Mouse (Mus musculus) liver, embryonic 13.5 days (tissue): ENCODE results near the gene Smg9. TPM values are rescaled to one million over a fixed set of nuclear protein-coding genes. Genes with fewer than 3 reads are reported as not detected.
A peak's percentile ranks its signal among the peaks of the same experiment; 100 is the strongest.
"Not testable (repeated sequence)": the region's sequence is repeated elsewhere in the genome, so short reads cannot be mapped to it uniquely, and the experiment has no call there.

ENCODE experiments used
- ATAC-seq: fragments of 200-750 bp; cut with Nextera tagmentation; 2 replicates; pipeline ENCODE4 v1.8.0; 2017; ENCODE audit warnings: low read depth, mild to moderate bottlenecking, moderate number of reproducible peaks, moderate library complexity
- DNase-seq: peaks from one replicate; pipeline ENCODE4 v3.0.0; 2022
- H3K27ac ChIP-seq: fragments of 300-500 bp; sonication (generic); 2 replicates; pipeline ENCODE4 v1.5.1; 2015; ENCODE audit warnings: moderate library complexity, mild to moderate bottlenecking, inconsistent platforms
- H3K27me3 ChIP-seq: fragments of 300-500 bp; sonication (generic); 2 replicates; pipeline ENCODE4 v1.6.1; 2015; ENCODE audit warnings: mild to moderate bottlenecking, inconsistent platforms
- H3K36me3 ChIP-seq: fragments of 300-500 bp; sonication (generic); 2 replicates; pipeline ENCODE4 v1.6.1; 2015; ENCODE audit warnings: mild to moderate bottlenecking, inconsistent platforms
- H3K4me1 ChIP-seq: fragments of 300-500 bp; sonication (generic); replicated peaks from 2 replicates; pipeline ENCODE4 v1.6.1; 2015; ENCODE audit warnings: inconsistent platforms
- H3K4me2 ChIP-seq: fragments of 300-500 bp; sonication (generic); 2 replicates; pipeline ENCODE4 v1.6.1; 2015; ENCODE audit warnings: inconsistent platforms, mild to moderate bottlenecking, moderate library complexity
- H3K4me3 ChIP-seq: fragments of 300-500 bp; sonication (generic); replicated peaks from 2 replicates; pipeline ENCODE4 v1.5.1; 2015; ENCODE audit warnings: mild to moderate bottlenecking, inconsistent platforms
- H3K9ac ChIP-seq: fragments of 300-500 bp; sonication (generic); 2 replicates; pipeline ENCODE4 v1.6.1; 2015; ENCODE audit warnings: mild to moderate bottlenecking, inconsistent platforms
- H3K9me3 ChIP-seq: fragments of 300-500 bp; sonication (generic); replicated peaks from 2 replicates; pipeline ENCODE4 v1.6.1; 2016; ENCODE audit warnings: inconsistent platforms
- WGBS: fragments of 180-500 bp; shearing (Covaris S2); methylation state at CpG from one replicate; pipeline ENCODE4 v1.1.7; 2015; ENCODE audit not compliant: insufficient replicate concordance; 5-methylcytosine and 5-hydroxymethylcytosine counted together
- polyA plus RNA-seq: library from polyadenylated mRNA; unstranded; fragments of >200 nt; fragmentation: Nextera tagmentation; extraction: Ambion mirVana; gene quantifications from 2 replicates; pipeline ENCODE4 v1.2.1, GENCODE M21; 2015

Smg9 gene
- polyA plus RNA-seq, 1 experiment from 2014 or later: 15.2 TPM

DNA sequence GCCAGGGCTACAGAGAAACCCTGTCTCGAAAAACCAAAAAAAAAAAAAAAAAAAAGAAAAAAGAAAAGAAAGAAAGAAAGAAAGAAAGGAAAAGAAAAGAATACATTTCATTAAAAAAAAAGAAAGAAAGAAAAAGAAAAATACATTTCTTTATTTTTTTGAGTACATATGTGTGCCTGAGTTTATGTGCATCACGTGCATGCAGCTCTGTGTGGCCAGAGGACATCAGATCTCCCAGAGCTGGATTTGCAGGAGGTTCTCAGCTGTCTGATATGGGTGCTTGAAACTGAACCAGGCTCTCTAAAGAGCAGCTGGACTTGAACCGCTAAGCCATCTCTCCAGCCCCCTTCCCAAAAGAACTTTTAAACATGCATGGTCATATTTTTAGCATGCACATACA is 5.4 kb upstream of the Smg9 start:
- H3K27me3 ChIP-seq: no peaks in the 10 kb centered on the region
- WGBS: 28% methylated on average over 3 of the region's 3 CpGs
- H3K9ac ChIP-seq: peak overlapping the region; percentile 65
- no peaks in the 10 kb centered on the region for H3K9me3 ChIP-seq
- peak overlapping the region; percentile 25; the same call in 1 of the 2 replicates for H3K4me3 ChIP-seq
- H3K4me1 ChIP-seq: peaks cover 89% of the 10 kb centered on the region
- peaks cover 4% of the 10 kb centered on the region; the same call in 1 of the 2 replicates for H3K36me3 ChIP-seq
- ATAC-seq (peak; percentile 43; the same call in 1 of the 2 replicates), DNase-seq (no peak)
- H3K4me2 ChIP-seq: peak overlapping the region; percentile 59
- peak overlapping the region; percentile 99 for H3K27ac ChIP-seq

- H3K9me3 ChIP-seq: no peaks in the 10 kb centered on the region
- H3K27ac ChIP-seq: peak overlapping the region; percentile 99
- H3K9ac ChIP-seq: peak overlapping the region; percentile 65
- peaks cover 85% of the 10 kb centered on the region for H3K4me1 ChIP-seq
- no peak for DNase-seq
- peak overlapping the region; percentile 59 for H3K4me2 ChIP-seq
- WGBS: 16% methylated on average over 15 of the region's 15 CpGs
- peak overlapping the region; percentile 25 for H3K4me3 ChIP-seq
- H3K27me3 ChIP-seq: no peaks in the 10 kb centered on the region
- ATAC-seq: peak; percentile 54
- H3K36me3 ChIP-seq: peaks cover 4% of the 10 kb centered on the region; the same call in 1 of the 2 replicates
These were observed 4.8 kb upstream of the Smg9 start for GRCm38 (mm10) chr7:24394475-24395161.

- no peak for DNase-seq
- H3K27ac ChIP-seq: peak overlapping the region; percentile 99
- peaks cover 86% of the 10 kb centered on the region for H3K4me1 ChIP-seq
These were observed 2.6 kb upstream of the Smg9 start for GRCm38 (mm10) chr7:24396832-24397231.

GRCm38 (mm10) chr7:24398364-24398913 is 980 bp upstream of the Smg9 start:
- peak overlapping the region; percentile 72 for H3K4me3 ChIP-seq
- H3K9me3 ChIP-seq: peaks cover 5% of the 10 kb centered on the region
- ATAC-seq (no peak), DNase-seq (no peak)
- peak overlapping the region; percentile 80 for H3K4me2 ChIP-seq
- peak overlapping the region; percentile 88 for H3K9ac ChIP-seq
- WGBS: 72% methylated on average over 8 of the region's 8 CpGs
- no peaks in the 10 kb centered on the region for H3K27me3 ChIP-seq
- H3K4me1 ChIP-seq: peaks cover 79% of the 10 kb centered on the region
- H3K36me3 ChIP-seq: peaks cover 31% of the 10 kb centered on the region
- H3K27ac ChIP-seq: peak overlapping the region; percentile 99

More at GRCm38 (mm10) chr7:24396832-24397231, 2.6 kb upstream of the Smg9 start:
- no peaks in the 10 kb centered on the region for H3K27me3 ChIP-seq
- peak overlapping the region; percentile 65 for H3K9ac ChIP-seq
- WGBS: 26% methylated on average over 11 of the region's 11 CpGs
- H3K4me3 ChIP-seq: peak overlapping the region; percentile 22
- H3K9me3 ChIP-seq: no peaks in the 10 kb centered on the region
- H3K36me3 ChIP-seq: peaks cover 15% of the 10 kb centered on the region
- peak overlapping the region; percentile 80 for H3K4me2 ChIP-seq
- ATAC-seq: peak; percentile 22

GRCm38 (mm10) chr7:24400082-24400452 is 648 bp downstream of the Smg9 start:
- Histone ChIP-seq H3K27ac (peak overlapping the region; percentile 99), H3K36me3 (peaks cover 47% of the 10 kb centered on the region), H3K27me3 (no peaks in the 10 kb centered on the region), H3K9ac (peak overlapping the region; percentile 88), H3K9me3 (peaks cover 5% of the 10 kb centered on the region), H3K4me3 (peak overlapping the region; percentile 72), H3K4me1 (peaks cover 76% of the 10 kb centered on the region), H3K4me2 (peak overlapping the region; percentile 80)
- 4% methylated on average over 3 of the region's 3 CpGs for WGBS
- DNase-seq (no peak), ATAC-seq (peak; percentile 2; the same call in 1 of the 2 replicates)

GRCm38 (mm10) chr7:24400489-24400888 is 1.1 kb downstream of the Smg9 start:
- 70% methylated on average over 4 of the region's 4 CpGs for WGBS
- H3K27me3 ChIP-seq, DNase-seq, ATAC-seq, H3K9me3 ChIP-seq: not testable (repeated sequence)
- Histone ChIP-seq H3K36me3 (peaks cover 51% of the 10 kb centered on the region), H3K4me3 (peak overlapping the region; percentile 72), H3K4me1 (peaks cover 71% of the 10 kb centered on the region), H3K4me2 (peak overlapping the region; percentile 80), H3K9ac (peak overlapping the region; percentile 88), H3K27ac (peak overlapping the region; percentile 99)

GRCm38 (mm10) chr7:24402851-24403250 is 3.4 kb downstream of the Smg9 start:
- no peak overlapping the region for H3K27ac ChIP-seq
- H3K9ac ChIP-seq: no peak overlapping the region
- ATAC-seq (no peak), DNase-seq (no peak)
- 97% methylated on average over 9 of the region's 9 CpGs for WGBS
- H3K4me3 ChIP-seq: no peak overlapping the region
- peaks cover 5% of the 10 kb centered on the region for H3K9me3 ChIP-seq
- peaks cover 69% of the 10 kb centered on the region for H3K36me3 ChIP-seq
- H3K4me1 ChIP-seq: peaks cover 58% of the 10 kb centered on the region
- H3K27me3 ChIP-seq: no peaks in the 10 kb centered on the region
- no peak overlapping the region for H3K4me2 ChIP-seq

GRCm38 (mm10) chr7:24405649-24406048 is 6.2 kb downstream of the Smg9 start:
- WGBS: 89% methylated on average over 13 of the region's 13 CpGs
- Histone ChIP-seq H3K27ac (no peak overlapping the region; the same call in 1 of the 2 replicates), H3K36me3 (peaks cover 84% of the 10 kb centered on the region), H3K4me2 (no peak overlapping the region), H3K4me1 (peaks cover 38% of the 10 kb centered on the region), H3K27me3 (no peaks in the 10 kb centered on the region), H3K9me3 (peaks cover 5% of the 10 kb centered on the region), H3K4me3 (no peak overlapping the region), H3K9ac (no peak overlapping the region)
- DNase-seq (no peak), ATAC-seq (no peak)

DNA sequence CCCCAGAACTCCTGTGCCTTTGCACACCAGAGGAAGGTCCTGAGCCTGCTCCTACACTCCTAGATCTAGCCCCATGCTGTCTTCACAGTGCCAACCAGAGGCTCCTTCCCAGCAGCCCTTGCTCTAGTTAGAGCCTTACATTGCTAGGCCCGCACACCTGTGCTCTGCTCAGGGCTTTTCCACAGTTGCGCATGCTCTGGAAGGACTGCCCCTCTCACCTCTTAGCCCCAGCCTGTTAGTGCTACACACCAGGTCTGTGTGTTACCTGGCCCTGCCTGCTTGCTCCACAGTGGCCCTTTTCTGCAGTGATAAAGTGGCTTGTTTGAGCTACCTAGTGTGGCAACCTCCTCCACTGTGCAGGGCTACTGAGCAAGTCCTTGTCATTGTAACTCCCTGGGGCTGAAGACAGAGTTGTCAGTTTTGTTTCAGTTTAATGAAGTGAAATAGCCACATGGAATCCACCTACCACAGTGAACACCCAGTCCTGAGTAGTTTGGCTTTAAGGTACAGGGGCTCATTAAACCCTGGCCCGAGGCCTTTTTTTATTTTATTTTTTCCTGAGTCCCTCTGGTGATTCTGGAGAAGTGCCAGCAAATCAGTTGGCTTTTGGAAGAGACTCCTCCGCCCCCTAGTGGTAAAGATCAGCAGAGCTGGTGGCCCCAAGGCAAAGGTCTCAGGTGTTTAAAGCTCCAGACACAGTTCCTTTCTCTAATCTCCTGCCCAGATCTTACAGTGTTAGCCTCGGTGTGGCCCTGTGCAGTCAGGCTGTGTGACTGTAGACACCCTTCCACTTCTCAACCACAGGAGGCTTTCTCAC is 7.3 kb downstream of the Smg9 start:
- peak overlapping the region; percentile 35 for H3K27ac ChIP-seq
- ATAC-seq: peak; percentile 30
- H3K27me3 ChIP-seq: no peaks in the 10 kb centered on the region
- H3K9me3 ChIP-seq: peaks cover 5% of the 10 kb centered on the region
- 0 out of 2 replicates have a peak overlapping the region, but pooled peaks have one; percentile 23 for H3K9ac ChIP-seq
- peaks cover 27% of the 10 kb centered on the region for H3K4me1 ChIP-seq
- no peak overlapping the region for H3K4me3 ChIP-seq
- H3K4me2 ChIP-seq: no peak overlapping the region
- peaks cover 74% of the 10 kb centered on the region for H3K36me3 ChIP-seq
- peak; percentile 59 for DNase-seq
- 42% methylated on average over 5 of the region's 5 CpGs for WGBS

DNA sequence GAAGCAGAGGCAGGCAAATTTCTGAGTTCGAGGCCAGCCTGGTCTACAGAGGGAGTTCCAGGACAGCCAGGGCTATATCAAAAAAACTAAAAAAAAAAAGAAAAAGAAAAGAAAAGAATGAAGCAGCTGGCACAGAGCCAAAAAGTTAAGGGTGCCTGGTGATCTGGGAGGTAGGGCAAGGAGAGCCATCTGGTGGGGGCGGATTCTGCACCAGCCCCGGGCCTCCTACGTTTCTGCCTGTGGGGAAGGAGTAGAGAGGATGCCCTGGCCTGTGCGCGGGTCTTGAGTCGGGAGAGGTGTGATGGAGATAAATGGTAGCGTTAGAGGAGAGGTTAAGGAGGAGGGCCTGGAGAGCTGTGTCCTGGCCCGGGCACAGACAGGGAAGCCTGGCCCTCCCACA is 8.8 kb downstream of the Smg9 start:
- peaks cover 64% of the 10 kb centered on the region for H3K36me3 ChIP-seq
- peaks cover 24% of the 10 kb centered on the region for H3K4me1 ChIP-seq
- H3K27me3 ChIP-seq: no peaks in the 10 kb centered on the region
- no peak overlapping the region for H3K9ac ChIP-seq
- no peak overlapping the region for H3K4me3 ChIP-seq
- no peak overlapping the region for H3K27ac ChIP-seq
- H3K9me3 ChIP-seq: no peaks in the 10 kb centered on the region
- ATAC-seq (no peak), DNase-seq (no peak)
- WGBS: 88% methylated on average over 9 of the region's 9 CpGs
- H3K4me2 ChIP-seq: no peak overlapping the region

DNA sequence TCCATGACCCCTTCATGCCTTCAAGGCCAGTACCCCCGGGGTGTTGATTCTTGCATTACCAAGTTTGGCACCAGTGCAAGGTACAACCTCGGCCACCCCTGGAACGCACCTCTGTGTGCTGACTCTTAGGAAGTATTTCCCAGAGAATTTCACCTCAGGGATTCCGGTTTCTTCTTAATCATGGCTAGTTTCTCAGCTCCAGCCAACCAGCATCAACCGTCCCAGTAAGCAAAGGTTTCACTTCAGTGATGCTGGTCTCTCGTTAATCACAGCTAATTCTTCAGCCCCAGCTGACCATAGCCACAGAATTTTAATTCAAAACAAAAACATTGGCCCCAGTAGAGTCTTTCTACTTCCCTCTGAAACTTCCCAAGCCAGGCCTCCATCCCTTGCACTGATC is 10.7 kb downstream of the Smg9 start:
- Histone ChIP-seq H3K4me1 (peaks cover 19% of the 10 kb centered on the region), H3K4me3 (no peak overlapping the region), H3K27me3 (no peaks in the 10 kb centered on the region), H3K4me2 (no peak overlapping the region), H3K27ac (no peak overlapping the region), H3K9ac (no peak overlapping the region), H3K9me3 (no peaks in the 10 kb centered on the region), H3K36me3 (peaks cover 49% of the 10 kb centered on the region)
- 84% methylated on average over 6 of the region's 6 CpGs for WGBS
- DNase-seq: no peak
- no peak for ATAC-seq
